Mouse (Mus musculus) kidney, postnatal 0 days (tissue): Measurements from ENCODE around the gene Fgfr2. TPM values are rescaled to one million over a fixed set of nuclear protein-coding genes. Genes with fewer than 3 reads are reported as not detected.

ENCODE experiments used
- ATAC-seq: fragments of 200-750 bp; cut with Nextera tagmentation; replicated peaks from 2 replicates; pipeline ENCODE4 v1.8.0; 2017; ENCODE audit warnings: low read depth, moderate number of reproducible peaks, moderate TSS enrichment, moderate library complexity; ENCODE audit not compliant: low FRiP score
- DNase-seq: peaks from one replicate; pipeline ENCODE4 v3.0.0-alpha.2; 2016; ENCODE audit warnings: low spot score
- H3K27ac ChIP-seq: fragments of 300-500 bp; sonication (generic); 2 replicates; pipeline ENCODE4 v1.5.1; 2014; ENCODE audit warnings: mild to moderate bottlenecking
- H3K27me3 ChIP-seq: fragments of 300-500 bp; sonication (generic); 2 replicates; pipeline ENCODE4 v1.6.1; 2014; ENCODE audit warnings: low read length, mixed read lengths; ENCODE audit not compliant: insufficient read depth
- H3K36me3 ChIP-seq: fragments of 300-500 bp; sonication (generic); 2 replicates; pipeline ENCODE4 v1.6.1; 2014; ENCODE audit warnings: low read length, mixed read lengths; ENCODE audit not compliant: insufficient read depth
- H3K4me1 ChIP-seq: fragments of 300-500 bp; sonication (generic); replicated peaks from 2 replicates; pipeline ENCODE4 v1.6.1; 2014; ENCODE audit warnings: antibody characterized with exemption, low read length, mixed read lengths; ENCODE audit not compliant: insufficient read depth
- H3K4me2 ChIP-seq: fragments of 300-500 bp; sonication (generic); 2 replicates; pipeline ENCODE4 v1.6.1; 2014; ENCODE audit warnings: mild to moderate bottlenecking, low read length, moderate library complexity, mixed read lengths
- H3K4me3 ChIP-seq: fragments of 300-500 bp; sonication (generic); replicated peaks from 2 replicates; pipeline ENCODE4 v1.5.1; 2014; ENCODE audit warnings: low read depth, low read length
- H3K9ac ChIP-seq: fragments of 300-500 bp; sonication (generic); 2 replicates; pipeline ENCODE4 v1.6.1; 2014; ENCODE audit warnings: low read depth, low read length
- H3K9me3 ChIP-seq: fragments of 300-500 bp; sonication (generic); replicated peaks from 2 replicates; pipeline ENCODE4 v1.6.1; 2016; ENCODE audit warnings: low read length, inconsistent platforms, mixed read lengths
- CTCF ChIP-seq: IDR thresholded peaks from 2 replicates; pipeline ENCODE4 v1.5.1; 2016; ENCODE audit warnings: antibody characterized with exemption, low read depth, mild to moderate bottlenecking, moderate library complexity
- WGBS: fragments of 180-500 bp; shearing (Covaris S2); extraction: QIAGEN DNeasy Blood & Tissue Kit; methylation state at CpG from one replicate; pipeline ENCODE4 v1.1.7; 2014; 5-methylcytosine and 5-hydroxymethylcytosine counted together
- polyA plus RNA-seq: library from polyadenylated mRNA; unstranded; fragments of >200 nt; fragmentation: Nextera tagmentation; extraction: Ambion mirVana; gene quantifications from 2 replicates; pipeline ENCODE4 v1.2.1, GENCODE M21; 2015

Gene Fgfr2
- polyA plus RNA-seq, 1 experiment from 2014 or later = 79.8 TPM

DNA sequence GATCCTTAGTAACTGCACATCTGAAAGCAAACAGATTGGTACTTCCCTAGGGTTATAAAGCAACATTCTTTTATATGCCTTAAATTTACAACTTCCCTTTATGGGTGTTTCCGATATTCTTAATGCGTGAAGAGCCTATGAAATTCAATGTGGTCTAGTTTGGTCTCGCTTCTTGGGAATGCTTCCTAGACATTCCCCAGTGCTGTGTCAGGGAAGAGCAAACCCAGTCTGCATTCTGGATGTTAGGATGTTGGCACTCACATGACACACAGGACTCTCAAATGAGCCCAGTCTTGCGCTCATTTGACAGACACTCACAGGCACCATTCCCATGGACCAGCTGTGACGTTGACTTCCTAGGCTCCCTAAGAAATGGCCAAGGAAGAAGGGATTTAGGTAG is 2743.3 kb downstream of the Fgfr2 start:
- no peak overlapping the region for H3K4me2 ChIP-seq
- no peak overlapping the region for H3K27ac ChIP-seq
- no peak overlapping the region for H3K4me3 ChIP-seq
- H3K36me3 ChIP-seq = no peaks in the 10 kb centered on the region
- H3K9me3 ChIP-seq = no peaks in the 10 kb centered on the region
- DNase-seq (peak; percentile 57), ATAC-seq (no peak)
- no peak for TF ChIP-seq CTCF
- WGBS = 81% methylated on average over 5 of the region's 5 CpGs
- H3K27me3 ChIP-seq = no peaks in the 10 kb centered on the region
- H3K4me1 ChIP-seq = no peaks in the 10 kb centered on the region
- no peak overlapping the region for H3K9ac ChIP-seq

DNA sequence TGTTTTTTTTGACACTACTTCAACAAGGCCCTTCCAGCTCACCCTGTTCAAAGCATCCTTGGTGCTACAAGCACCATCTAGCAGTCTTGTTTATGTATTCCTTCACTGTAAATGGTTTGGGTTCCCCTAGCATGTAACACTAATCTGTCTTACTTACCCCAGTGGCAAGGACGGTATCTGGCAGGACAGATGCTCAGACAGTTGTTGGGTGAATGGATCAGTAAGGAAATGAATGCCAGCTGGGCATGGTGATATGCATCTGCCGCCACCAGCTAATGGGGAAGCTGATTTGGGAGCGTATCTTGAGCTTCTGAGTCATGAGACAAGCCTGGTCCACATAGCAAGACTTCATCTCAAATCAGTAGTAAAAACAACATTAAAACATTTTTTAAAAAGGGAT is 2744.8 kb downstream of the Fgfr2 start:
- no peak overlapping the region for H3K27ac ChIP-seq
- H3K9me3 ChIP-seq = no peaks in the 10 kb centered on the region
- DNase-seq (no peak), ATAC-seq (no peak)
- 87% methylated on average over 3 of the region's 3 CpGs for WGBS
- no peaks in the 10 kb centered on the region for H3K4me1 ChIP-seq
- no peaks in the 10 kb centered on the region for H3K27me3 ChIP-seq
- no peak overlapping the region for H3K9ac ChIP-seq
- H3K36me3 ChIP-seq = no peaks in the 10 kb centered on the region
- H3K4me2 ChIP-seq = no peak overlapping the region
- no peak for TF ChIP-seq CTCF
- H3K4me3 ChIP-seq = no peak overlapping the region

DNA sequence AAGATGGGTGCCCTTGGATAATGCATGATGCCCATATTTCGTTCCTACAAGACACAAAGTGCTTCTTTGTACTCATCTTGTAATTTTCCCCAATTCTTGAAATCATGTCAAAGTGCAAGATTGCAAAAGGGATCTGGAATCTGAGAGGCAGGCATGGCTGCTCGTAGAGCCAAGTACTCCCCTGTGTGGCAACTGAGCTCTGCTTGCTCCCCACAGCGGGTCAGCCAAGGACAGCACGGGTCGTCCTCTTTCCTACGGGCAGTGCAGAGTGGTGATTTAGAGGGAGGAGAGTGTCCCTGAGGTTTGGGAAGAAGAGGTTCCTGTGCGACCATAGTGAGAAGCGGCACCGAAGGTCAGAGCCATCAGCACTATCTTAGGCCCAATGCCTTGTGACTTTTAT is 2748.8 kb downstream of the Fgfr2 start:
- Histone ChIP-seq H3K4me3 (no peak overlapping the region), H3K27me3 (no peaks in the 10 kb centered on the region), H3K4me2 (no peak overlapping the region), H3K27ac (no peak overlapping the region), H3K9me3 (no peaks in the 10 kb centered on the region), H3K36me3 (no peaks in the 10 kb centered on the region), H3K4me1 (no peaks in the 10 kb centered on the region), H3K9ac (no peak overlapping the region)
- no peak for TF ChIP-seq CTCF
- 73% methylated on average over 9 of the region's 9 CpGs for WGBS
- DNase-seq = no peak
- no peak for ATAC-seq

DNA sequence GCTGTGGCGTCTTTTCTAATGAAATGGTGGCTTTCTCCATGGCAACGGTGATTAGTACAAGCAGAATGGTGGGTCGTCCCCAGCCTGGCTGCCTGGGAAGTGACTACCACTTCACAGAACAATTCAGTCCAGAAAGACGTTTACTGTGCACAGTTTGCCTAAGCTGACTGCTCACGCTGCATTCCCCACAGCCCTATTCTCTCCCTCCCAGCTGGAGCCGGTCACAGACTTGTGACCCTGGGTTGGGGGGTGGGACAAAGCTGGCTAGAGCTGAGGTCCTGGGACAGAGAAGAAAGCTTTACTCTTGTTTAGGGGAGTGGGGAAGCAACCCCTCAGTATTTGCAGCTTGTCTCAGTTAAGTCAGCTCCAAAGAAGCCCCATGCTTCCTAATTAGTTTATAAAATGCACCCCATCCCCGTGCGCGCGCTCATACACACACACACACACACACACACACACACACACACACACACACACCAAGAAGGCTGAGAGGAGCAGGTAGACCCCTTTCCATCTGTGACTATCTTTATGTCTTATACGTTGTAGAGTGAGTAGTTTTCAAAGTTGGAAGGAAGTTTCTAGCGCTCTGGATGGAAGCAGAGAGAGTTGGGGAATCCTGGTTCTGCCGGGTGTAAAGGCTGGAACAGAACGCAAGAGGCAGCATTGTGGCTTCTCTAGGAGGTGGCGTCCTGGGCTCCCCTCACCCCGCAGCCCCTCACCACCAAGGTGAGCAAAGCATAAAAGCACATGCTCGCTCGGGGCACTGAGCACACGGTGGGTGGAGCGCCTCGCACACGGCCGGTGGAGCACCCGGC is 2754.1 kb downstream of the Fgfr2 start:
- ATAC-seq = 0 out of 2 replicates have a peak, but pooled peaks have one; percentile 17
- peak; percentile 20; the same call in 1 of the 2 replicates for TF ChIP-seq CTCF
- Histone ChIP-seq H3K36me3 (no peaks in the 10 kb centered on the region), H3K4me2 (peak overlapping the region; percentile 25; the same call in 1 of the 2 replicates), H3K9me3 (0 out of 2 replicates have a peak, but pooled peaks cover 3% of the 10 kb centered on the region), H3K27me3 (no peaks in the 10 kb centered on the region), H3K4me3 (no peak overlapping the region), H3K27ac (no peak overlapping the region), H3K4me1 (peaks cover 4% of the 10 kb centered on the region; the same call in 1 of the 2 replicates), H3K9ac (no peak overlapping the region)
- 47% methylated on average over 24 of the region's 24 CpGs for WGBS
- DNase-seq = peak; percentile 55

DNA sequence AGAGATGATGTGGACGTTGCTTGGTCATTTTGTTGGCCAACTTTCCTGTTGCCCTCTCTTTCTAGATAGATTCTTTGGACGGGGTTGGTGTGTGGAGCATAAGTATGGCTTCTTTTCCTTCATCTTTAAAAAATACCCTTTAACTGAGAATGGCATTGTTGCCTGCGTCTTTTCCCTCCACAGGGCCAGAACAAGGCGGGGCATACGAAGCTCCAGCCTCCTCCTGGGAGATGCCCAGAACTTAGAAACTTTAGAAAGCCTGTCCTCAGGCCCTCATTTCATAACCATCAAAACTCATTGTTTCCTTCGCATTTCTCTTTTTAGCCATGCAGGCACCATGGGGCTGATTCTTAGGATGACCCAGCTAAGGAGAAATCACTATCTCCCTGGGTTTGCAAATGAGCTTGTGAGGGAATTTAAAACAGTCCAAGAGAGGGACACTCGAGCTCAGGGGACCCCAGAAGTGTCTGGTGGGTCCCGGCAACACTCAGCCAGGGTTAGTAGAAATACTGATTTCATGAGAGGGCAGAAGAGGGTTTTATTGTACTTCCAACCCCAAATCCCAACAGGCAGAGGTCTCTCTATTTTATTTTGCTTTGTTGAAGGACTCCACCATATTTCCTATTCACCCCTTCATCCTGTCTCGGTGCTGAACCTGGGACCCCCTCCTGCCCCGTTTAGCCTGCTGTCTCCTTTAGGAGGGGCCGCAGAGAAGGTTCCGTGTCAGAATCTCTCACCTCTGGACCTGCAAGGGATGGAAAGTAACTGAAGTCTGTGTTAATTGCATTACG is 2754.9 kb downstream of the Fgfr2 start:
- Histone ChIP-seq H3K9me3 (0 out of 2 replicates have a peak, but pooled peaks cover 3% of the 10 kb centered on the region), H3K4me1 (peaks cover 4% of the 10 kb centered on the region; the same call in 1 of the 2 replicates), H3K36me3 (no peaks in the 10 kb centered on the region), H3K27me3 (no peaks in the 10 kb centered on the region), H3K4me2 (peak overlapping the region; percentile 25; the same call in 1 of the 2 replicates), H3K27ac (no peak overlapping the region), H3K9ac (no peak overlapping the region), H3K4me3 (no peak overlapping the region)
- no peak for DNase-seq
- no peak for TF ChIP-seq CTCF
- no peak for ATAC-seq
- WGBS = 54% methylated on average over 13 of the region's 13 CpGs
